Mouse (Mus musculus) liver, embryonic 12.5 days (tissue): ENCODE measurements around the gene Sycp3. TPM values are rescaled to one million over a fixed set of nuclear protein-coding genes. Genes with fewer than 3 reads are reported as not detected.
"Not testable (repeated sequence)": the region's sequence is repeated elsewhere in the genome, so short reads cannot be mapped to it uniquely, and the experiment has no call there.

Source experiments
- ATAC-seq: fragments of 200-750 bp; cut with Nextera tagmentation; 2 replicates; pipeline ENCODE4 v1.8.0; 2017; ENCODE audit warnings: moderate number of reproducible peaks, mild to moderate bottlenecking, moderate library complexity
- H3K27ac ChIP-seq: fragments of 300-500 bp; sonication (generic); 2 replicates; pipeline ENCODE4 v1.5.1; 2016; ENCODE audit warnings: mild to moderate bottlenecking
- H3K27me3 ChIP-seq: fragments of 300-500 bp; sonication (generic); replicated peaks from 2 replicates; pipeline ENCODE4 v1.6.1; 2016; ENCODE audit warnings: mild to moderate bottlenecking, moderate library complexity
- H3K36me3 ChIP-seq: fragments of 300-500 bp; sonication (generic); 2 replicates; pipeline ENCODE4 v1.6.1; 2016; ENCODE audit warnings: mild to moderate bottlenecking, moderate library complexity
- H3K4me1 ChIP-seq: fragments of 300-500 bp; sonication (generic); 2 replicates; pipeline ENCODE4 v1.6.1; 2016
- H3K4me2 ChIP-seq: fragments of 300-500 bp; sonication (generic); 2 replicates; pipeline ENCODE4 v1.6.1; 2016; ENCODE audit warnings: mild to moderate bottlenecking, moderate library complexity
- H3K4me3 ChIP-seq: fragments of 300-500 bp; sonication (generic); 2 replicates; pipeline ENCODE4 v1.5.1; 2016; ENCODE audit warnings: mild to moderate bottlenecking, moderate library complexity
- H3K9ac ChIP-seq: fragments of 300-500 bp; sonication (generic); 2 replicates; pipeline ENCODE4 v1.6.1; 2016; ENCODE audit warnings: mild to moderate bottlenecking, moderate library complexity
- H3K9me3 ChIP-seq: fragments of 300-500 bp; sonication (generic); replicated peaks from 2 replicates; pipeline ENCODE4 v1.6.1; 2016; ENCODE audit warnings: mild to moderate bottlenecking, moderate library complexity
- WGBS: fragments of 180-500 bp; shearing (Covaris S2); methylation state at CpG from one replicate; pipeline ENCODE4 v1.1.7; 2016; ENCODE audit not compliant: insufficient replicate concordance; 5-methylcytosine and 5-hydroxymethylcytosine counted together
- polyA plus RNA-seq: library from polyadenylated mRNA; unstranded; fragments of >200 nt; fragmentation: Nextera tagmentation; extraction: Ambion mirVana; gene quantifications from 2 replicates; pipeline ENCODE4 v1.2.1, GENCODE M21; 2016

The Sycp3 gene
- polyA plus RNA-seq, 1 experiment from 2014 or later = not detected

DNA sequence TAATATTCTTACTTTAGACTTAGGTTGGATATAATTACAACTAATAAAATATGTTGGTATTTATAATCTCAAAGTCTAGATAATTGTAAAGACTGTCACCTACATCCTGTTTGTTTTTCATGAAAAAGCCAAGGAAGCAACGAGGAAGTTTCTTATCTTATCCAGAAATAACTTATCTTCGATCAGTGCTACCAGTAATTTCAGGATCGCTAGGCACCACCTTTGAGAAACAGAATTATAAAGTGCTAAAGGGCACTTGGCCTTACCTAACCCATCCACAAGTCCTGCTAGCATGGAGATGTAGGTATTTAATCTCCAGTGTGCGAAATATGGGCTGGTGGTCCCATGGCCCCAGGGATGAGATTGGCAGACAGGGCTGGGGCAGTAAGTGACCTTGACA, 43.5 kb downstream of the Sycp3 start:
- Histone ChIP-seq H3K4me2 (peak overlapping the region; percentile 94), H3K9me3 (no peaks in the 10 kb centered on the region), H3K27me3 (0 out of 2 replicates have a peak, but pooled peaks cover 3% of the 10 kb centered on the region), H3K27ac (no peak overlapping the region), H3K9ac (peak overlapping the region; percentile 79), H3K4me1 (peaks cover 13% of the 10 kb centered on the region), H3K4me3 (peak overlapping the region; percentile 68), H3K36me3 (no peaks in the 10 kb centered on the region)
- WGBS = 43% methylated on average over 4 of the region's 4 CpGs
- no peak for ATAC-seq

DNA sequence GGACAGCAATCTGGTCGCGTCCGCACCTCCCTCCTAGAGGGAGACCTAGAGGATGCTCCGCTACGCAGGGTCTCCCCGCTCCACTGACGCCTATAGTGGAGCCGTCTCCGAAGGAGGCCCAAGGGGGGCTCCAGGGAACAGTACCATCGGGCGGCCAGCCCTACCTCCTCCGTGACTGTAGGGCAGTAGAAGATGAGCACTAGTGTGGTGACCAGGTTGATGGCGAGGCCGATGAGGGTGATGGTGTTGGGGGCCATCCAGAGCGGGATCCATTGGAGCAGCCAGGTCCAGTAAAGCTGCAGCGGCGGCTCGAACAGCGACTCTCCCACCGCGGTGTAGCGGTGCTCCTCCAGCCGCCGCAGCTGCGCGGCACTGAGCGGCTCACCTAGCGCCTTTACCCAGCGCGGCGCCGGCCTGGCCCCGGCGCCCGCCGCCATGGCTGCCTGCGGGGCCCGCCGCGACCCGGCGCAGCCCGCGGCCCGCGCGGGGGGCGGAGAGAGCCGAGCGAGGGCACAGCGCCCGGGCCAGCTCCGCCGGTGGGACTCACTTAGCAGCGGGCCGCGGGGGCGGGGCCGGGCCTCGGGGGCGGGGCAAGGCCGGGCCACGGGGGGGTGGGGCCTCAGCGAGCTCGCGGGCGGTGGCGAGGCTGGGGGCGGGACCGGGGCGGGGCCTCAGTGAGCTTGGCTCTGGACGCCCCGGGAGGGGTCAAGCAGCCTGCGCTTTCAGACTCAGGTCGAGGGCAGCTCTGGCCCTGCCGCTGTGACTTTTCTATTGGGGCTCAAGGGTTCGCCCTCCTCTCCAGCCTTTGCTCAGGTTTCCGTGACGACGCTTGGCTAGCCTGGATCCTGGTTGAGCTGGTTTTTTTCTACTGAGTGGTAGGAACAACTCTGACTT, 44.3 kb downstream of the Sycp3 start, which contains the start of gene Chpt1:
Gene Chpt1, minus strand, starts transcription at position 653 of the 894 bp plus-strand sequence.
- Histone ChIP-seq H3K4me2 (peak within 1 kb of the TSS; percentile 94), H3K4me1 (peaks cover 13% of the 10 kb centered on the region), H3K27ac (no peak within 1 kb of the TSS), H3K36me3 (no peaks in the 10 kb centered on the region), H3K9ac (peak within 1 kb of the TSS; percentile 79), H3K4me3 (peak within 1 kb of the TSS; percentile 68), H3K27me3 (0 out of 2 replicates have a peak, but pooled peaks cover 3% of the 10 kb centered on the region), H3K9me3 (no peaks in the 10 kb centered on the region)
- peak; percentile 97 for ATAC-seq
- 1% methylated on average over 58 of the region's 80 CpGs for WGBS

DNA sequence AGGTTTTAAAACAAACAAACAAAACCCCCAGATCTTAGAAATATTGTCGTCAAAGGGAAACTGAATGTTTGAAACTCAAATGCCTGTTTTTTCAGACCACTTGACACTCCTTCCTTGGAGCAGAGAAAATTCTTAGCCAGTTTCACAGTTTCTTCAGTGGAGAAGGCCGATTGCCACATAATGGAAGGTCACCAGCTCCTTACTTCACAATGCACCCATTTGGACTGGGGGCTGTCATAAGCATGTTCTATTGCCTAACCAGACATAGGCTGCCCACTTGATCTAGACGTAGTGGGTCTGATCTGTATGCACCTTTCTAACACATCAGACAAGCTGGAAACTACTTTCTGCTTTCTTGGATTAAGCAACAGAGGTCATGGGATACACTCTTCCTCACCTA, 45.1 kb downstream of the Sycp3 start:
- no peak for ATAC-seq
- Histone ChIP-seq H3K4me3 (no peak overlapping the region; the same call in 1 of the 2 replicates), H3K9ac (no peak overlapping the region), H3K27me3 (0 out of 2 replicates have a peak, but pooled peaks cover 3% of the 10 kb centered on the region), H3K4me2 (peak overlapping the region; percentile 94), H3K9me3 (no peaks in the 10 kb centered on the region), H3K27ac (no peak overlapping the region), H3K36me3 (no peaks in the 10 kb centered on the region), H3K4me1 (peaks cover 13% of the 10 kb centered on the region)
- WGBS = 60% methylated on average over 3 of the region's 3 CpGs

DNA sequence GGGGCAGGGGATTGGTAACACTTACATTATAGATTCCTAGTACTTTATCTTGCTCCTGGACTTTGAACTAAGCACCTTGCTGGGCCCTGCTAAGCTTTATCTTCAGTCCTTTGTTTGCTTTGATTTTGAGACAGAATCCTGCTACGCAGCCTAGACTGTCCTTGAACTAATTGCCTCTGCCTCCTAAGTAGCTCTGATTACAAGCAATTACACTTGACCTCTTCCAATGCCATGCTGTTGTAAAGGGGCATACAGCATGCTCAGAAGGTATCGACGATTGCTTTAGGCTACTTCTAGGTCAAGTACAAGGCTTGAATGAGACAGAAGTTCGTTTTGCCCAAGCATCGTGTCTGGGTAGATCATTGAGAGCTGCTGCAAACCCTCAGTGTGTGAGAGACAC, 45.9 kb downstream of the Sycp3 start:
- Histone ChIP-seq H3K9me3 (no peaks in the 10 kb centered on the region), H3K27ac (no peak overlapping the region), H3K4me3 (no peak overlapping the region), H3K36me3 (no peaks in the 10 kb centered on the region), H3K27me3 (0 out of 2 replicates have a peak, but pooled peaks cover 3% of the 10 kb centered on the region), H3K4me2 (no peak overlapping the region), H3K4me1 (peaks cover 13% of the 10 kb centered on the region), H3K9ac (no peak overlapping the region)
- WGBS = 66% methylated on average over 5 of the region's 5 CpGs
- no peak for ATAC-seq

DNA sequence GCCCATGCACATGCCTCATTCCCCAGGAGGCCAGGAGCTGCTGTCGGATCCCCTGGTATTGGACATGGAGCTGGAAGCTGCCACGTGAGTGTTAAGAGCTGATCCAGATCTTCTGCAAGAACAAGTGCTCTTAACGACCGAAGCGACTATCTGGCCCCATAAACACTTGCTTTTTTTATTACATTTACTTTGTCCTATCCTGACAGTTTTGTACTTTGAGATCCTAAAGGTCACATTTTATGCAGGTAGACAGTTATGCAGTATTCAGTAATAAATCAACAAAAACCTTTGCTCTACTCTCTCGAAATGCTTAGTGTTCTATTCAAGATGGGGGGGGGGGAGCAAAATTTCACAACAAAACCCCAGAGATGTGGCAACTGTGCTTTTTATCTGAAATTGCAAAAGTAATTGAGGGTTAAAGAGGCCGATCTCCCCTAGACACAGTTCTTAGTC, 48.3 kb downstream of the Sycp3 start:
- 71% methylated on average over 7 of the region's 7 CpGs for WGBS
- ATAC-seq = no peak
- no peak overlapping the region for H3K27ac ChIP-seq
- peaks cover 13% of the 10 kb centered on the region for H3K4me1 ChIP-seq
- no peaks in the 10 kb centered on the region for H3K9me3 ChIP-seq
- no peak overlapping the region for H3K9ac ChIP-seq
- no peak overlapping the region for H3K4me2 ChIP-seq
- H3K4me3 ChIP-seq = no peak overlapping the region
- H3K27me3 ChIP-seq = no peaks in the 10 kb centered on the region
- H3K36me3 ChIP-seq = no peaks in the 10 kb centered on the region

DNA sequence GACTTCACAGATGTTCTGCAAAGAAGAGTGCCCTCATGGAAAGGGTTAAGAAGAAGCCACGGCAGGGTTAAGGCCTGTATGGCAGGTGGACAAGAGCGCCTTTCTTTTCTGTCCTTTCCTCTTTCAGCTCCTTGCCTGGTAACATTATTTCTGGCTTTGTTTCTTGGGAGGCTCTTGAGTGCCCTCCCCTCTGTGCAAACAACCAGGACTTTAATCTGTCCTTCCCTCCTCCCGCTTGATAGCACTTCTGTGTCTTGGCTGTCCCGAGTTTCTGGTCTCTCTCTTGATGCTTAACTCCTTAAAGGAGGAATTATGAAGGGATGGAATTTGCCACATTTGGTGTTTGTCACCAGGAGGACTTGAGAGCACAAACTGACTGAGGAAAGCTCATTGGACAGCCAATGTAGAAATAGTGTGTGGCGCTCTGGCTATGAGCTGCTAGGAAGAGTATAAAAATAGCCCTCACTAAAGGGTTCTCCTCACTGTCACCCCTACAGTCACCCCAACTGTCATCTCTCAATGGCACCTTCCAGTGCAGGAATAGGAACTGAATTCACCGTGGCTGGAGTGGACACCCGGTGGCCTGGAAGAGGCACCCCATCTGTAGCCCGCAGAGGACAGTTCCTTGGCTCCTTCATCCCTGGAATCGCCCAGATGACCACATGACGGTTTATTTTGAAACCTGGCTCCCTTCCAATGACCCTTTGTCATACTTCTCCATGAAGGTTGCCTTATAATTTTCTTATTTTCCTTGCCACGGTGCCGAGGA, 51.3 kb downstream of the Sycp3 start:
- no peak for ATAC-seq
- Histone ChIP-seq H3K27me3 (no peaks in the 10 kb centered on the region), H3K4me2 (no peak overlapping the region), H3K9ac (no peak overlapping the region), H3K9me3 (no peaks in the 10 kb centered on the region), H3K4me1 (peaks cover 7% of the 10 kb centered on the region; the same call in 1 of the 2 replicates), H3K36me3 (no peaks in the 10 kb centered on the region), H3K4me3 (no peak overlapping the region), H3K27ac (no peak overlapping the region)
- 74% methylated on average over 12 of the region's 12 CpGs for WGBS

DNA sequence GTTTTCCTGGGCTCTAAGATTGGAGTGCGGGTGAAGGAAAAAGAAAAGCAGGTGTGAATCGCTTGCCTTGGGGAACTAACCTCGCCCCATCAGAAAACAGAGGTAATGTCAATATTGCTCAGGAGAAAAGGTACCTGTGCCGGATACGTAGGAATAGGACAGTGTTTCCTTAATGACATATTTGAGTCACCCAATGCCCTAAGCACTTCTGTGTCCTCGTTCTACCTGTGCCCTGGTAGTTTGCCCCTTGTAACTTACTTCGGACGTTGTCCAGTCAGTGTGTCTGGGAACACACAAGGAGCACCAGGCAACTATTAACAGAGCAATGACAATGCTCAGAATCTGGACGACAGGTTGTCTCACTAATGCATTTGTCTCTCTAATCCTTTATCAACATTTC, 52.0 kb downstream of the Sycp3 start:
- no peak for ATAC-seq
- no peaks in the 10 kb centered on the region for H3K36me3 ChIP-seq
- WGBS = 80% methylated on average over 9 of the region's 9 CpGs

DNA sequence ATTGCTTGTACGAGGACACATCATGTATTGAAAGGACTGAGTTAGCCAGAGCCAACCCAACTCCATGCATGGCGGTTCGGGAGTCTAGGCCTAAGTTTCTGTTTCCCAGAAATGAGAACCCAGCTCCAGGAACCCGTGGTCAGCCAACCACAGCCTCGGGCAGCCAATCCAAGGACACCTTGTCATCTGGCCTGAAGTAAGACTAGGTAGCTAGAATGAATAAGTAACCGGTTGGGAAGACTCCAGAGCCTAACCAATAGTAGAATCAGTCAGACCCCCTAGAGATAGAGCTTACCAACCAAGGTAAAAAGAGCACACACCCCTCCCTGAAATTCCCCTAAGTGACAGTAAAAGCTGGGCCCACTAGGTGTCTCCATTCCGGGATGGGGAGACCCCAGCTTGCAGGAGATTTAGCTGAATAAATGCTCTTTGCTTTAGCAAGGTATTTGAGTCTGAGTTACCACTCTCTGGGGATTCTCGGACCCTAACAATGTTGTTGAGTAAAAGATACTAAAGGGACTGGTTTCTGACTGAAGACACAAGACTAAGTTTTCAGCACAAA, 54.3 kb downstream of the Sycp3 start:
- WGBS = 42% methylated on average over 8 of the region's 8 CpGs
- no peak overlapping the region for H3K4me3 ChIP-seq
- no peaks in the 10 kb centered on the region for H3K36me3 ChIP-seq
- no peak overlapping the region for H3K4me2 ChIP-seq
- H3K4me1 ChIP-seq = peaks cover 7% of the 10 kb centered on the region; the same call in 1 of the 2 replicates
- no peaks in the 10 kb centered on the region for H3K9me3 ChIP-seq
- ATAC-seq = no peak
- no peaks in the 10 kb centered on the region for H3K27me3 ChIP-seq
- no peak overlapping the region for H3K27ac ChIP-seq
- no peak overlapping the region for H3K9ac ChIP-seq

More for the DNA sequence above, 52.0 kb downstream of the Sycp3 start:
- Histone ChIP-seq H3K27ac (no peak overlapping the region), H3K27me3 (no peaks in the 10 kb centered on the region), H3K4me1 (peaks cover 7% of the 10 kb centered on the region; the same call in 1 of the 2 replicates), H3K4me3 (no peak overlapping the region), H3K4me2 (no peak overlapping the region), H3K9ac (no peak overlapping the region), H3K9me3 (no peaks in the 10 kb centered on the region)

DNA sequence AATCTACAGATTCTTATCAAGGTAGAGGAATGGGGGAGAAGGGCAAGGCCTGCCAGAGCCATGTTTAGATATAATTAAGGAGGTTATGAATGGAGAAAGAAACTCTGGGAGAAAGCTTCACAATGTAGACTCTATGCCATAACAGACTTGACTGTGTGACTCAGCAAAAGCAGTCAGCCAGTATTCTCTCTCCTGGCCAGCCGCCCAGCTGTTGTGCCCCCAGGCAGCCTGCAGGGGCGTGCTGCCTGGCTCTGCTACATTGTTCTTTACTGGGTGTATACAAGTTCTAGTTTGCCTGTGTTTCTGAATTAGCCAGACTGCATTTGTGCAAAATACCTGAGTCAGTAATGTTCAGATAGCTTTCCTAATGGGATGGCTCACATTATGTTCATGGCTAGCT, 55.1 kb downstream of the Sycp3 start:
- H3K36me3 ChIP-seq = no peaks in the 10 kb centered on the region
- no peaks in the 10 kb centered on the region for H3K9me3 ChIP-seq
- H3K4me3 ChIP-seq = no peak overlapping the region
- peak; percentile 78 for ATAC-seq
- H3K27me3 ChIP-seq = no peaks in the 10 kb centered on the region
- H3K9ac ChIP-seq = no peak overlapping the region
- 38% methylated on average over 2 of the region's 2 CpGs for WGBS
- H3K4me1 ChIP-seq = peaks cover 7% of the 10 kb centered on the region; the same call in 1 of the 2 replicates
- H3K4me2 ChIP-seq = no peak overlapping the region
- H3K27ac ChIP-seq = no peak overlapping the region

DNA sequence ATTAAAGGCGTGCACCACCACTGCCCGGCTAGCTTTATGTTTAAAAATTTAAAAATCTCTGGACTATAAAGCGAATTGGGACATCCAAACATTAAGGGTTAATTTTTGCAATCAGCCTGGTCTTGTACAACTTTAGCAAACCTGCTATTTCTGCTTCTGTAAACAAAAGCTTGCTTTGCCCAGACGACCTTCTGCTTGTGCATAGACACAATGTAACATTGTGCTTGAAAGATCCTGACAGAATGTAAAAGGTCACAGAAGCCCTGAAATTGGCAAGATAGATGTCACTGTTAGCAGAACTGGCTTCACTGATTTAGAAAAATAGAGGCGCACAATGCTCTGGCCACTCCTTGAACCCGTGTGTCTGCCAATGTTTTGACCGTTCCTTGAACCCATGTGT, 55.7 kb downstream of the Sycp3 start:
- not testable (repeated sequence) for ATAC-seq, H3K4me1 ChIP-seq, H3K27ac ChIP-seq, H3K36me3 ChIP-seq, H3K9ac ChIP-seq, H3K27me3 ChIP-seq, H3K9me3 ChIP-seq, H3K4me3 ChIP-seq, H3K4me2 ChIP-seq
- 78% methylated on average over 7 of the region's 7 CpGs for WGBS

DNA sequence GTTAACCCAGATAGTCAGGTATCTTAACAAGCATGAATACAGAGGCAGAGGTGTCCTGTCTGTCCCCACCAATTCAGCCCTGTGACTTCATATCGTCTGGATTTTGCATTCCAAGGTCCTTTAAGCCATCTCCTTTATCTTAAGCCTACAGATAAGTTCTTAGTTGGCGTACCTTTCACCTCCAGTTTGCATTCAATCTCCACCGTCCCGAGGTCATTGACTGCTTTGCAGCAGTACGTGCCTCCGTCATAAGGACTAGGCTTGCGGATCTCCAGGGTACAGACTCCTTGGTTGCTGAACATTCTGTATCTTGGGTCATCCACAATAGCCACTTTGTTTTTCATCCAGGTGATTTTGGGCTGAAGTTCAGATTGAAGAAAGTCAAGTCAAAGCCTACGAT, 63.4 kb downstream of the Sycp3 start:
- no peak overlapping the region for H3K27ac ChIP-seq
- no peaks in the 10 kb centered on the region for H3K36me3 ChIP-seq
- no peaks in the 10 kb centered on the region for H3K9me3 ChIP-seq
- 64% methylated on average over 8 of the region's 8 CpGs for WGBS
- H3K27me3 ChIP-seq = no peaks in the 10 kb centered on the region
- H3K9ac ChIP-seq = no peak overlapping the region
- no peak overlapping the region for H3K4me2 ChIP-seq
- H3K4me1 ChIP-seq = no peaks in the 10 kb centered on the region
- ATAC-seq = no peak
- H3K4me3 ChIP-seq = no peak overlapping the region
